In genomic region chr8:119427634-119428349, GRCm38 (mm10) we compare ENCODE assay signal across 12 mouse cellular contexts. TPM values are rescaled to one million over a fixed set of nuclear protein-coding genes. Genes with fewer than 3 reads are reported as not detected.
DNase-seq lines count a peak whose midpoint lies in the region; ATAC-seq lines count a peak whose summit lies in the region.
"Had no signal": no experiment of that assay in that cellular context is flagged by ENCODE, and none has a peak within 500 bp of the region (broad histone marks: within the 10 kb centered on the region; RNA-seq: fewer than 3 reads in every experiment).

No protein-coding gene starts in this region.

- no peak overlapping the region for H3K4me3 ChIP-seq in heart, embryonic 12.5 days
- no peak overlapping the region for H3K4me3 ChIP-seq in heart, embryonic 10.5 days
- H3K4me3 ChIP-seq: liver, embryonic 12.5 days had no signal

- 70% methylated on average over 12 of the region's 12 CpGs for WGBS in heart, embryonic 12.5 days
- 68% methylated on average over 12 of the region's 12 CpGs for WGBS in heart, embryonic 10.5 days

- H3K4me1 ChIP-seq in heart, embryonic 12.5 days (replicated peaks) = peaks cover 29% of the 10 kb centered on the region
- peaks cover 58% of the 10 kb centered on the region for H3K4me1 ChIP-seq in heart, embryonic 10.5 days

- H3K27ac ChIP-seq in heart, embryonic 12.5 days (ENCODE audit: poor library complexity, severe bottlenecking) = no peak overlapping the region
- H3K27ac ChIP-seq in heart, embryonic 10.5 days = peak overlapping the region; percentile 42; the same call in 1 of the 2 replicates
- H3K27ac ChIP-seq: liver, embryonic 12.5 days had no signal

- H3K4me2 ChIP-seq in heart, embryonic 12.5 days = no peak overlapping the region
- H3K4me2 ChIP-seq: liver, embryonic 12.5 days had no signal

- ATAC-seq in heart, embryonic 12.5 days (ENCODE audit: insufficient number of reproducible peaks, low FRiP score) = no peak
- ATAC-seq: liver, embryonic 12.5 days had no signal

- DNase-seq in heart, adult 11 months = peak; percentile 97
- DNase-seq in B cell, adult 2 months = peak; percentile 78 to 85
- DNase-seq in adipocyte (ENCODE audit: low spot score) = peak; percentile 83
- DNase-seq in heart, embryonic 10.5 days (ENCODE audit: low spot score) = no peak
- no peak for DNase-seq in yolk sac, embryonic 10.5 days (ENCODE audit: low spot score)
- DNase-seq in left cerebral cortex, adult 18-20 months (ENCODE audit: low spot score in 2 of 2) = no peak
- no peak for DNase-seq in right cerebral cortex, postnatal 36 days (ENCODE audit: low spot score in 2 of 2)
- DNase-seq: thymus, adult 2 months had no signal

- no peak overlapping the region for H3K9ac ChIP-seq in heart, embryonic 12.5 days
- H3K9ac ChIP-seq: liver, embryonic 12.5 days had no signal

- no peaks in the 10 kb centered on the region for H3K27me3 ChIP-seq in heart, embryonic 12.5 days (replicated peaks)
- peaks cover 26% of the 10 kb centered on the region for H3K27me3 ChIP-seq in heart, embryonic 10.5 days (ENCODE audit: insufficient read depth, poor library complexity, severe bottlenecking)
- H3K27me3 ChIP-seq: liver, embryonic 12.5 days had no signal

- H3K9me3 ChIP-seq in heart, embryonic 12.5 days (replicated peaks) = no peaks in the 10 kb centered on the region
- no peaks in the 10 kb centered on the region for H3K9me3 ChIP-seq in heart, embryonic 10.5 days
- H3K9me3 ChIP-seq: liver, embryonic 12.5 days had no signal

- no peaks in the 10 kb centered on the region for H3K36me3 ChIP-seq in heart, embryonic 12.5 days
- H3K36me3 ChIP-seq in heart, embryonic 10.5 days = no peaks in the 10 kb centered on the region
- H3K36me3 ChIP-seq: liver, embryonic 12.5 days had no signal

RNA-seq across cellular contexts. Expression of gene Osgin1, which starts 6.1 kb away (rescaled TPM):
- 0.27 and 0.54 TPM in 2 replicates for polyA plus RNA-seq in heart, embryonic 12.5 days (2016; fragmentation: Nextera tagmentation; extraction: Ambion mirVana)
- polyA plus RNA-seq in heart, embryonic 10.5 days (2016; fragmentation: Nextera tagmentation; extraction: Ambion mirVana) = 0.20 and 2.7 TPM in 2 replicates
- total RNA-seq in left cerebral cortex, adult 18-20 months (2021) = under 1 TPM; 0.45 to 0.72 TPM
- total RNA-seq: common myeloid progenitor, adult 5-6 weeks had no signal

RNA-seq across cellular contexts. Expression of gene Necab2, which starts 18.7 kb away (rescaled TPM):
- 0.71 and 0.75 TPM in 2 replicates for polyA plus RNA-seq in heart, embryonic 12.5 days (2016; fragmentation: Nextera tagmentation; extraction: Ambion mirVana)
- polyA plus RNA-seq in heart, embryonic 10.5 days (2016; fragmentation: Nextera tagmentation; extraction: Ambion mirVana) = 1.9 and 3.4 TPM in 2 replicates
- total RNA-seq in left cerebral cortex, adult 18-20 months (2021) = 10 to 100 TPM; 72.8 to 99.1 TPM
- total RNA-seq: common myeloid progenitor, adult 5-6 weeks; hematopoietic stem cell, adult 5-6 weeks had no signal

RNA-seq across cellular contexts. Expression of gene Mlycd, which starts 33.1 kb away (rescaled TPM):
- polyA plus RNA-seq in heart, embryonic 12.5 days (2016; fragmentation: Nextera tagmentation; extraction: Ambion mirVana) = 19.3 and 20.1 TPM in 2 replicates
- polyA plus RNA-seq in heart, embryonic 10.5 days (2016; fragmentation: Nextera tagmentation; extraction: Ambion mirVana) = 15.2 and 17.7 TPM in 2 replicates
- 10 to 100 TPM; 27.1 to 28.1 TPM for total RNA-seq in left cerebral cortex, adult 18-20 months (2021)

Comparison
In these comparisons a context has a peak if more than half of its experiments do, and no peak if none do; other contexts are left out.
1. DNase-seq: peak in heart, adult 11 months (single experiment), B cell, adult 2 months (2 of 2) and adipocyte (single experiment); none in heart, embryonic 10.5 days (single experiment), yolk sac, embryonic 10.5 days (single experiment), left cerebral cortex, adult 18-20 months (0 of 2) and right cerebral cortex, postnatal 36 days (0 of 2).